Mouse (Mus musculus) intestine, embryonic 14.5 days (tissue): ENCODE data around the gene Wipi2. TPM values are rescaled to one million over a fixed set of nuclear protein-coding genes. Genes with fewer than 3 reads are reported as not detected.

Experiments
- ATAC-seq: fragments of 200-750 bp; cut with Nextera tagmentation; replicated peaks from 2 replicates; pipeline ENCODE4 v1.8.0; 2017; ENCODE audit warnings: low read depth, moderate number of reproducible peaks, moderate TSS enrichment, moderate library complexity; ENCODE audit not compliant: low FRiP score, low TSS enrichment
- DNase-seq: peaks from one replicate; pipeline ENCODE4 v3.0.0-alpha.2; 2018; ENCODE audit warnings: low spot score
- H3K27ac ChIP-seq: fragments of 300-500 bp; sonication (generic); 2 replicates; pipeline ENCODE4 v1.5.1; 2014; ENCODE audit warnings: low read depth, mild to moderate bottlenecking, control low read depth
- H3K27me3 ChIP-seq: fragments of 300-500 bp; sonication (generic); replicated peaks from 2 replicates; pipeline ENCODE4 v1.6.1; 2014; ENCODE audit warnings: low read length, control low read depth; ENCODE audit not compliant: control insufficient read depth, insufficient read depth
- H3K36me3 ChIP-seq: fragments of 300-500 bp; sonication (generic); 2 replicates; pipeline ENCODE4 v1.6.1; 2014; ENCODE audit warnings: low read length, control low read depth; ENCODE audit not compliant: control insufficient read depth, insufficient read depth
- H3K4me1 ChIP-seq: fragments of 300-500 bp; sonication (generic); replicated peaks from 2 replicates; pipeline ENCODE4 v1.6.1; 2014; ENCODE audit warnings: low read length, control low read depth, mixed read lengths; ENCODE audit not compliant: control insufficient read depth, insufficient read depth
- H3K4me2 ChIP-seq: fragments of 300-500 bp; sonication (generic); 2 replicates; pipeline ENCODE4 v1.6.1; 2014; ENCODE audit warnings: low read length
- H3K4me3 ChIP-seq: fragments of 300-500 bp; sonication (generic); 2 replicates; pipeline ENCODE4 v1.5.1; 2014; ENCODE audit warnings: low read depth, low read length, control low read depth, mixed read lengths
- H3K9ac ChIP-seq: fragments of 300-500 bp; sonication (generic); 2 replicates; pipeline ENCODE4 v1.6.1; 2014; ENCODE audit warnings: mild to moderate bottlenecking, low read length
- H3K9me3 ChIP-seq: fragments of 300-500 bp; sonication (generic); 2 replicates; pipeline ENCODE4 v1.6.1; 2016; ENCODE audit warnings: low read length, control low read depth; ENCODE audit not compliant: control insufficient read depth
- WGBS: fragments of 180-500 bp; shearing (Covaris S2); extraction: QIAGEN DNeasy Blood & Tissue Kit; methylation state at CpG from one replicate; pipeline ENCODE4 v1.1.7; 2014; 5-methylcytosine and 5-hydroxymethylcytosine counted together
- polyA plus RNA-seq: library from polyadenylated mRNA; unstranded; fragments of >200 nt; fragmentation: Nextera tagmentation; extraction: Ambion mirVana; gene quantifications from 2 replicates; pipeline ENCODE4 v1.2.1, GENCODE M21; 2014

Gene Wipi2
- polyA plus RNA-seq, 1 experiment from 2014 or later = 46.5 TPM

DNA sequence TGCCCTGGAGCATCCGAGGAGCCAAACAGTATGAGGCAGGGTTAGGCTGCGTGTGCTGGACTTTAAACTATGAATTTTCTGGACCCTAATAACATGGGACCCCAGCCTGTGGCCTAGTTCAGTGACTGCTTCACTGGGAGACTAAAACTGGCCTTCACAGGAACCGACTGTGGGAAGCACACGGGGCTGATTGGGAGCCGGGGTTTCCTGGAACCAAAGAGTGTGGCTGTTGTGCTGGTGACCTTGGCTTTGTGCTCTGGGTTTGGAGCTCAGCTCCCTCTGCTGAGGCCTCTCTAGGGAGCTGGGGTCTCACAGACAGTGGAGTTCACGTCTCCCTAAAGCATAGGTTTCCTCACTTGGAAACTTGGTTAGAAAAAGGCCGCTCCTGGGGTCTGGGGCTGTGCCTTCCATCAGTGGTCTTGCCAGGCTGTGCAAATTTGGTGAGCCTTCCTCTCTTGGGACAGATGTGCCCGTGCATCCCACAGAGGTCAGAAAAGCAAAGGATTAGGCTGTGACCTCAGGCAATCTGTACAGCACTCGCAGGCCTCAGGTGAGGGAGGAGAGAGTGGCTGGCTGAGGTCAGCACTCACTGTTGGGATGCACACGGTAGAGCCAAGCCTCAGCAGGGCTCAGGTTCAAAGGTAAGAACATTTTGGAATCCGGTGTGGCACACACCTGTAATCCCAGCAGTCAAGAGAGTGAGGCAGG, 41.2 kb downstream of the Wipi2 start:
- H3K36me3 ChIP-seq = peaks cover 56% of the 10 kb centered on the region
- ATAC-seq (no peak), DNase-seq (no peak)
- no peaks in the 10 kb centered on the region for H3K4me1 ChIP-seq
- H3K9me3 ChIP-seq = no peaks in the 10 kb centered on the region
- WGBS = 89% methylated on average over 11 of the region's 11 CpGs
- no peak overlapping the region for H3K27ac ChIP-seq
- no peak overlapping the region for H3K4me2 ChIP-seq
- no peak overlapping the region for H3K4me3 ChIP-seq
- H3K9ac ChIP-seq = no peak overlapping the region
- H3K27me3 ChIP-seq = no peaks in the 10 kb centered on the region

DNA sequence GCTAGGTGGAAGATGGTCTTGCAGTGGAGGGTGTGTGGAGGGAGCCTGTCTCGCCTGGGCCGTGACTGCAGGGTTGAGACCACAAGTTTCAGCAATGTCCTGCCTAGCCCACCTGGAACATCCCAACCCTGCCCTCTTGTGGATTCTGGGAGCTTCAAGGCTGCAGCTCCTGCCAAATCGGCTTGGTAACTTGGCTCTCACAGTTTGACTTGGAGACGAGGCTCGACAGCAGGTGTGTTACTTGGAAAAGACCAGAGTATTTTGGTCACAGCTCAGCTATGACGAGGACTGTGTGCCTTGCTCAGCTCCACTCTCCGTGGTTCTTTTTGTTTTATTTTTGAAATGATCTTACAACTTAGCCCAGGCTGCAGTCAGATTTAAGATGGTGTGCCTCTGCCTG, 42.2 kb downstream of the Wipi2 start:
- no peaks in the 10 kb centered on the region for H3K27me3 ChIP-seq
- WGBS = 81% methylated on average over 7 of the region's 7 CpGs
- H3K9me3 ChIP-seq = no peaks in the 10 kb centered on the region
- no peak overlapping the region for H3K4me3 ChIP-seq
- no peak overlapping the region for H3K9ac ChIP-seq
- H3K4me2 ChIP-seq = no peak overlapping the region
- no peak for DNase-seq
- H3K27ac ChIP-seq = no peak overlapping the region
- H3K36me3 ChIP-seq = peaks cover 46% of the 10 kb centered on the region
- no peak for ATAC-seq
- H3K4me1 ChIP-seq = no peaks in the 10 kb centered on the region

DNA sequence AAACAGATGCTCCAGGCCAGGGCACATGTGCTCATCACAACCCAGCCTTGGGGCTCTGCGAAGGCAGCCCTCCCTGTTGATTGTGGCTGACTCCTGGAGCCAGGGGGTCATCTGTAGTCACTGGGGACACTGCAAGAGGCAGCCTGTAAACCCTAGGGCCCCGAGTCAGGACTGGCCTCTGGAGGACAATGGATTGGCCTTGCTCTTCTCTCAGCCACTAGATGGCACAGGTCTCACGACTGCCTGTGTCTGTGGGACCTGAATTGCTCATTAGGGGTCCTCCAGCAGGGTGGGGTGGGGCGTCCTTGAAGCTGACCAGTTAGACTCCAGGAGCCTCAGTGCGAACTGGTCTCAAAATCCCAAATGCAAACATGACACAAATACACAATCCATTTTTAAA, 45.6 kb downstream of the Wipi2 start:
- no peak overlapping the region for H3K4me3 ChIP-seq
- H3K4me1 ChIP-seq = no peaks in the 10 kb centered on the region
- H3K27me3 ChIP-seq = no peaks in the 10 kb centered on the region
- peaks cover 12% of the 10 kb centered on the region for H3K36me3 ChIP-seq
- 31% methylated on average over 5 of the region's 5 CpGs for WGBS
- H3K9me3 ChIP-seq = no peaks in the 10 kb centered on the region
- H3K27ac ChIP-seq = no peak overlapping the region
- no peak for ATAC-seq
- H3K4me2 ChIP-seq = no peak overlapping the region
- H3K9ac ChIP-seq = no peak overlapping the region
- DNase-seq = no peak

DNA sequence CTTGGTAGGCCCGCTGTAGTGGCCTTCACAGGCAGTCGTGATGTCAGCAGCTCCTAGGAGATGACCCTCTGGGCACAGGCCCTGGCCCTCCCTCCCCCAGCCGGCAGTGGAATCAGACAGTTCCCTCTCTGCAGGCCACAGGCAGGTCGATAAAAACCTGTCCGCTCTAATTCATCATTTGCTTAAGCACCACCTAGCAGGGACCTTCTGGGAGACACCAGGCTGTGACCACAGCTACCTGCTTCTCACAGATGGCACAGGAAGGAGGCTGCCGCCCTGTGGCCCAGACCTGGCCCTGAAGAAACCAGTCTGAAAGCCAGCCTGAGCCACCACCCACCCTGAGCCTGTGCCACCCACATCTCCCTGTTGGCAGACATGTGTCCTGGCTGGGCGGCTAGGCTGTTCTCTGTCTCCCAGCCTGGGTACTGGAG, 50.7 kb downstream of the Wipi2 start:
- DNase-seq (no peak), ATAC-seq (no peak)
- Histone ChIP-seq H3K4me3 (no peak overlapping the region), H3K27ac (no peak overlapping the region), H3K9ac (no peak overlapping the region), H3K4me1 (no peaks in the 10 kb centered on the region), H3K4me2 (no peak overlapping the region), H3K9me3 (0 out of 2 replicates have a peak, but pooled peaks cover 4% of the 10 kb centered on the region), H3K36me3 (no peaks in the 10 kb centered on the region), H3K27me3 (no peaks in the 10 kb centered on the region)
- 69% methylated on average over 7 of the region's 7 CpGs for WGBS

DNA sequence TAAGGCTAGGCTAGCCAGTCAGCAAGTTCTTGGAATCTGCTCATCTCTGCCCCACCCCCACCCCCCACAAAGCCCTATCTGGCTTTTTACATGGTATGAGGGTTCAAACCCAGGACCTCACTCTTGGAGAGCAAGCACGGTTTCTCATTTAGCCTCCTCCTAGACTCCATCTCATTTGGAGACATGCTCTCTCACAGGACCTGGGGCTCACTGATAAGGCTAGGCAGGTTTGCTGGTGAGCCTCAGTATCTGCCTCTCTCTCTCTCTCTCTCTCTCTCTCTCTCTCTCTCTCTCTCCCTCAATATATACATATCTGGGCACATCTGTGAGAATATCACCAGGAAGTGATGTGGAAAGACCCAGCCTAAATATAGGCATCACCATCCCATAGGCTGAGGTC, 51.6 kb downstream of the Wipi2 start:
- no peak for ATAC-seq
- H3K9ac ChIP-seq = no peak overlapping the region
- no peak overlapping the region for H3K4me2 ChIP-seq
- H3K27me3 ChIP-seq = no peaks in the 10 kb centered on the region
- no peak overlapping the region for H3K27ac ChIP-seq
- H3K4me3 ChIP-seq = no peak overlapping the region
- DNase-seq = no peak
- 0 out of 2 replicates have a peak, but pooled peaks cover 4% of the 10 kb centered on the region for H3K9me3 ChIP-seq
- no peaks in the 10 kb centered on the region for H3K4me1 ChIP-seq
- WGBS = 81% methylated on average over 1 of the region's 1 CpGs
- no peaks in the 10 kb centered on the region for H3K36me3 ChIP-seq

DNA sequence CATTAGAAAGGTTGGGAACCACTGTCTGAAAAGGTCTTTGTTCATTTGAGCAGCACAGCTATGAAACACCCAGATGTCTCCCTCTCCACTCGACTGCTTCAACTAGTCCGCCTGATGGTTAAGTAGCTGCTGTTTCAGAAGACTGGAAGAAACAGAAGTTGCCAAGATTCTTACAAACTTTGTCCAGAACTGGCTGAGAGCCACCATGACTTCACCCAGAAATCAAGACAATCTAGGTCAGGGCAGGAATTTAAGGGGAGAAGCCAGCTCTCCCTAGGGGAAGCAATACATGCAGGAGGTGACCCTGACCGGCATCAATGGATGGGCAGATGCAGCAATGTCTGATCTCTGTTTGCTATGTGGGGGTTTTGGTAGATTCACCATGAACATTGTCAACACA, 54.4 kb downstream of the Wipi2 start:
- no peaks in the 10 kb centered on the region for H3K4me1 ChIP-seq
- no peak overlapping the region for H3K4me3 ChIP-seq
- H3K4me2 ChIP-seq = no peak overlapping the region
- ATAC-seq (no peak), DNase-seq (no peak)
- H3K9ac ChIP-seq = no peak overlapping the region
- WGBS = 84% methylated on average over 3 of the region's 3 CpGs
- H3K27me3 ChIP-seq = no peaks in the 10 kb centered on the region
- no peak overlapping the region for H3K27ac ChIP-seq
- 0 out of 2 replicates have a peak, but pooled peaks cover 4% of the 10 kb centered on the region for H3K9me3 ChIP-seq
- no peaks in the 10 kb centered on the region for H3K36me3 ChIP-seq

DNA sequence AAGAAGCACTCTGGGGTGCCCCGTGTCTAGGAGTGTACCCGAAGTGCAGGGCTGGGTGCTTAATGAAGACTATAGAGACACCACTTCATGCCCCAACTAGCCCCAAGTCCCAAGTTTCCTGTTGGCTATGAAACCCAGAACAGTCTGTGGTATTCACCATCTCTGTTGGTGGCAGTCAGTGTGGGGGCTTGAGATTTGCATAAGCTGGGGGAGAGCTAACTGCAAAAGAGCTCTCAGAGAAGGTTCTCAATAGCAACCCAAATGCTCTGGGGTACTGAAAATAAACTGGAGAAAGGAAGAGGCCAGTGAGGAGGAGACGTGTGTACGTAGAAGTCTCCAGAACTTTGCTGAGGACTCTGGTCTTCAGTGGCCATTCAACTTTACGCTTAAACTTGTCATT, 55.0 kb downstream of the Wipi2 start:
- Histone ChIP-seq H3K27ac (no peak overlapping the region), H3K4me1 (no peaks in the 10 kb centered on the region), H3K4me3 (no peak overlapping the region), H3K36me3 (no peaks in the 10 kb centered on the region), H3K9ac (no peak overlapping the region), H3K9me3 (0 out of 2 replicates have a peak, but pooled peaks cover 4% of the 10 kb centered on the region), H3K4me2 (no peak overlapping the region), H3K27me3 (no peaks in the 10 kb centered on the region)
- ATAC-seq (no peak), DNase-seq (no peak)
- WGBS = 87% methylated on average over 5 of the region's 5 CpGs

DNA sequence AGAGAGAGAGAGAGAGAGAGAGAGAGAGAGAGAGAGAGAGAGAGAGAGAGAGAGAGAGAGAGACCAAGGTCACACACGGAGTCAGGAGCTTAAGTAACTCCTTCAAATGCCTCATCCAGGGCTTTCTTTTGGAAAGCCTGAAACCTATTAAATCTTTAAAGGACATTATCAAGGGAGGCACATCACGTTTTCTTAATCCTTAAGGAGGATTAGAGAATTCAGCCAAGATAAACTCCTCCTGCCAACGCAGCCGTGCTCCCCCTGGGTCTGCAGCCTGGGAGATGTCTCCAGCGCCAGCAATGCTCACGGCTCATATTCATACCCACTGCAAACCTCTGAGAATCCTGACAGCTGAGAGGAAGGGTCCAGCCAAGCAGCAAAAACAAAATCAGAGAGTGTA, 61.4 kb downstream of the Wipi2 start:
- H3K4me3 ChIP-seq = no peak overlapping the region
- H3K36me3 ChIP-seq = no peaks in the 10 kb centered on the region
- no peak overlapping the region for H3K27ac ChIP-seq
- H3K9me3 ChIP-seq = no peaks in the 10 kb centered on the region
- no peak overlapping the region for H3K9ac ChIP-seq
- DNase-seq (no peak), ATAC-seq (no peak)
- H3K4me1 ChIP-seq = no peaks in the 10 kb centered on the region
- 45% methylated on average over 6 of the region's 6 CpGs for WGBS
- H3K4me2 ChIP-seq = no peak overlapping the region
- H3K27me3 ChIP-seq = no peaks in the 10 kb centered on the region

DNA sequence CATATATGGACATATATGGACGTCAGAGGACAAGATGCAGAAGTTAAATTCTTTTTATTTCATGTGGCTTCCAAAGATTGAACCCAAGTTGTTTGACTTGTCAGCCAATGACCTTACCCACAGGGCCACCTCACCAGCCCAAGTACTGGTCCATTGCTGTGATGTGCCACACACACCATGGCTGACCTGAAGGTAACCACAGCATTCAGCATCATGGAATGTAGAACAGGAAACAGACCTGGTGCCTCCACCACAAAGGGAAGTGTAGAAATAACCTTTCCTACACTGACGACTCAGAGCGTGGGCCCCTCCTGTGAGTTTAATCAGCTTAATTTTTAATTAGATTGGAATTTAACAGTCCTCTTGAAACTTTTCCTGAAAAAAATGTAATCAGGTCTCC, 62.8 kb downstream of the Wipi2 start:
- 84% methylated on average over 3 of the region's 3 CpGs for WGBS

More for the DNA sequence above, 62.8 kb downstream of the Wipi2 start:
- no peak for ATAC-seq
- H3K4me1 ChIP-seq = no peaks in the 10 kb centered on the region
- H3K4me2 ChIP-seq = no peak overlapping the region
- H3K27ac ChIP-seq = no peak overlapping the region
- no peak overlapping the region for H3K4me3 ChIP-seq
- H3K9ac ChIP-seq = no peak overlapping the region
- no peak for DNase-seq
- H3K36me3 ChIP-seq = no peaks in the 10 kb centered on the region
- H3K27me3 ChIP-seq = no peaks in the 10 kb centered on the region
- no peaks in the 10 kb centered on the region for H3K9me3 ChIP-seq
